Mouse (Mus musculus): ENCODE measurements around the gene Trmt6. TPM values are rescaled to one million over a fixed set of nuclear protein-coding genes. Genes with fewer than 3 reads are reported as not detected.
A peak's percentile ranks its signal among the peaks of the same experiment; 100 is the strongest.

Gene Trmt6
- 35.1 and 53.0 TPM in 2 replicates for total RNA-seq (2012; rRNA removed)
- total RNA-seq (2014; rRNA removed), result 77.6 and 84.5 TPM in 2 replicates
- polyA plus RNA-seq (2012; ENCODE audit: insufficient read length, low read depth), result 89.9 and 92.5 TPM in 2 replicates

GRCm38 (mm10) chr2:132815608-132816314 is at the start of gene Trmt6, which contains the start of gene Mcm8:
Gene Trmt6, minus strand, starts transcription at chr2:132816055.
Gene Mcm8, plus strand, starts transcription at chr2:132816141.
- in situ Hi-C loops (cut with MboI; ENCODE audit: low pct_ligation_motif_present, low pct_unique_long_range_greater_than_20kb, low sequenced_read_pairs) (no loop called here), dilution Hi-C loops (cut with MboI; ENCODE audit: extremely low pct_ligation_motif_present, extremely low pct_unique_long_range_greater_than_20kb, low sequenced_read_pairs) (no loop called here)
- Histone ChIP-seq H3K4me1 (ENCODE audit: control insufficient read depth in 1 of 2, insufficient read depth in 2 of 2) (peaks cover 5 to 21% of the 10 kb centered on the region in 2 experiments; a peak in 3 of 4 replicates), H3K27ac (ENCODE audit: insufficient read depth, low read depth) (peak within 1 kb of the TSS; percentile 36), H3K9me3 (replicated peaks; ENCODE audit: low read length) (no peaks in the 10 kb centered on the region), H3K27me3 (replicated peaks) (no peaks in the 10 kb centered on the region), H3K79me2 (replicated peaks; ENCODE audit: control insufficient read depth, extremely low read depth, insufficient read depth, poor library complexity, severe bottlenecking) (peaks cover 35% of the 10 kb centered on the region), H3K9ac (ENCODE audit: insufficient read depth, low read depth) (peak within 1 kb of the TSS; percentile 91), H3K36me3 (replicated peaks in 1 of 2; ENCODE audit: control insufficient read depth in 1 of 2, insufficient read depth in 1 of 2, low read length in 1 of 2) (peaks cover 28 to 62% of the 10 kb centered on the region in 2 experiments), H3K4me2 (ENCODE audit: insufficient read depth, low read depth, poor library complexity, severe bottlenecking) (peak within 1 kb of the TSS; percentile 85), H3K4me3 (replicated peaks in 1 of 3; ENCODE audit: low read depth in 2 of 3, low read length in 2 of 3, poor library complexity in 1 of 3) (peak within 1 kb of the TSS; percentile 81 to 95 (median 94))
- TF ChIP-seq E2F4 (IDR thresholded peaks at IDR 0.05; ENCODE audit: insufficient replicate concordance, low read depth, low read length), result peak; percentile 95
- peak; percentile 51; the same call in 1 of the 2 replicates for TF ChIP-seq IRF4 (IDR thresholded peaks at IDR 0.05; ENCODE audit: low read depth, low read length)
- peak; percentile 26; the same call in 1 of the 2 replicates for TF ChIP-seq GABPA (IDR thresholded peaks at IDR 0.05; ENCODE audit: insufficient replicate concordance, low read depth, low read length)
- TF ChIP-seq CTCF (conservative IDR thresholded peaks at IDR 0.05 in 1 of 2, IDR thresholded peaks at IDR 0.05 in 1 of 2; ENCODE audit: low read depth in 2 of 2, low read length in 2 of 2), result 0 out of 4 replicates have a peak, but pooled peaks of 1 of the 2 experiments have one; percentile 12
- no peak for TF ChIP-seq RAD21 (IDR thresholded peaks at IDR 0.05; ENCODE audit: low read depth, low read length)
- TF ChIP-seq MYC (IDR thresholded peaks at IDR 0.05; ENCODE audit: low read depth, low read length), result peak; percentile 96
- TF ChIP-seq KAT2A (IDR thresholded peaks at IDR 0.05; ENCODE audit: insufficient replicate concordance, low read length), result peak; percentile 92
- TF ChIP-seq SMC3 (IDR thresholded peaks at IDR 0.05; ENCODE audit: low read depth, low read length), result no peak
- no peak for TF ChIP-seq ZC3H11A (IDR thresholded peaks at IDR 0.05; ENCODE audit: low read depth, low read length)
- no peak for TF ChIP-seq ZKSCAN1 (IDR thresholded peaks at IDR 0.05; ENCODE audit: borderline replicate concordance, low read depth, low read length)
- no peak for TF ChIP-seq JUN (IDR thresholded peaks at IDR 0.05; ENCODE audit: insufficient read depth, low read depth, low read length)
- peak; percentile 55; the same call in 1 of the 2 replicates for TF ChIP-seq UBTF (IDR thresholded peaks at IDR 0.05; ENCODE audit: low read depth, low read length)
- TF ChIP-seq CHD2 (IDR thresholded peaks at IDR 0.05; ENCODE audit: low read length), result peak; percentile 62; the same call in 1 of the 2 replicates
- peak; percentile 82 for TF ChIP-seq TBP (conservative IDR thresholded peaks at IDR 0.05; ENCODE audit: low read depth, low read length)
- TF ChIP-seq ELF1 (IDR thresholded peaks at IDR 0.05; ENCODE audit: low read depth, low read length), result peak; percentile 100
- no peak; the same call in none of the 2 replicates for TF ChIP-seq ZMIZ1 (IDR thresholded peaks at IDR 0.05; ENCODE audit: low read depth, low read length)
- TF ChIP-seq SIN3A (IDR thresholded peaks at IDR 0.05; ENCODE audit: low read length), result peak; percentile 99
- TF ChIP-seq NRF1 (IDR thresholded peaks at IDR 0.05; ENCODE audit: low read depth, low read length), result peak; percentile 35
- TF ChIP-seq NELFE (IDR thresholded peaks at IDR 0.05; ENCODE audit: low read depth, low read length), result peak; percentile 83
- TF ChIP-seq MAX (IDR thresholded peaks at IDR 0.05; ENCODE audit: low read length), result peak; percentile 97
- TF ChIP-seq POLR2A (IDR thresholded peaks at IDR 0.05; ENCODE audit: low read depth, low read length), result peak; percentile 92
- no peak for TF ChIP-seq RCOR1 (conservative IDR thresholded peaks at IDR 0.05; ENCODE audit: low read depth, low read length)
- TF ChIP-seq POLR2AphosphoS2 (IDR thresholded peaks at IDR 0.05; ENCODE audit: low read depth, low read length), result peak; percentile 57; the same call in 1 of the 2 replicates
- TF ChIP-seq ETS1 (conservative IDR thresholded peaks at IDR 0.05; ENCODE audit: low read depth, low read length), result 0 out of 2 replicates have a peak, but pooled peaks have one; percentile 29
- peak; percentile 54; the same call in 1 of the 2 replicates for TF ChIP-seq MEF2A (IDR thresholded peaks at IDR 0.05; ENCODE audit: borderline replicate concordance, low read depth, low read length)
- TF ChIP-seq JUND (conservative IDR thresholded peaks at IDR 0.05; ENCODE audit: low read depth, low read length), result no peak
- TF ChIP-seq TCF12 (IDR thresholded peaks at IDR 0.05; ENCODE audit: low read depth, low read length), result peak; percentile 70
- peak; percentile 93 for TF ChIP-seq BHLHE40 (IDR thresholded peaks at IDR 0.05; ENCODE audit: low read depth, low read length)
- no peak for TF ChIP-seq ZNF384 (IDR thresholded peaks at IDR 0.05; ENCODE audit: low read depth, low read length)
- no peak for TF ChIP-seq EP300 (IDR thresholded peaks at IDR 0.05; ENCODE audit: low read length)
- peak; percentile 100 for TF ChIP-seq MXI1 (IDR thresholded peaks at IDR 0.05; ENCODE audit: low read depth, low read length)
- no peak for TF ChIP-seq MAFK (IDR thresholded peaks at IDR 0.05; ENCODE audit: insufficient replicate concordance, low read length)
- no peak for TF ChIP-seq PAX5 (IDR thresholded peaks at IDR 0.05; ENCODE audit: low read length)
- no peak for TF ChIP-seq CHD1 (IDR thresholded peaks at IDR 0.05; ENCODE audit: low read depth, low read length)
- TF ChIP-seq HCFC1 (IDR thresholded peaks at IDR 0.05; ENCODE audit: low read depth, low read length), result peak; percentile 93
- TF ChIP-seq USF2 (conservative IDR thresholded peaks at IDR 0.05; ENCODE audit: low read depth, low read length), result peak; percentile 52
- peak; percentile 51; the same call in 1 of the 2 replicates for TF ChIP-seq MAZ (IDR thresholded peaks at IDR 0.05; ENCODE audit: low read depth, low read length)
- peak; percentile 83 for TF ChIP-seq USF1 (IDR thresholded peaks at IDR 0.05; ENCODE audit: low read depth, low read length)
- peak; percentile 99 for DNase-seq (ENCODE audit: extremely low read depth)

Data from CH12.LX (cell line).